Mouse (Mus musculus): Measurements from ENCODE around the gene Tjp2. TPM values are rescaled to one million over a fixed set of nuclear protein-coding genes. Genes with fewer than 3 reads are reported as not detected.
"Not testable (repeated sequence)": the region's sequence is repeated elsewhere in the genome, so short reads cannot be mapped to it uniquely, and the experiment has no call there.

Tjp2 gene
- polyA plus RNA-seq, 1 experiment from 2014 or later = 18.3 TPM

DNA sequence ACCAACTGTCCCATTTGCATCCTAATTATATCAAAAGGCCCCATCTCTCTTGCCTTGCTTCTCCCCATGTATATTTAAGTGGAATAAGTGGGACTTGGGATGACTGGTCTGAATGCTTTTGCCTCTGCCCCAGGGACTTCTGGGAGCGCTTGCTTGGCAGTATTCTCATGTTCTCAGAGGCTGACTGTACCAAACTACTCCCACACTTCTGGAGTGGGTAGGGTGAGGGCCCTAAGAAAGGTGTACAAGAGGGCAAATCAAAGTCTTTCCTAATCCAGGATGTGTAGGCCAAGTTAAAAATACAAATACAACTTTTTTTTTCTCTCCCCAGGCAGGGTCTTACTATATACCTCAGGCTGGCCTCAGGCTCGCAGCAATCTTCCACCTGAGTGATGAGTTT lies 37.0 kb downstream of the Tjp2 start:
- Histone ChIP-seq H3K9me3 (ENCODE audit: control insufficient read depth, low read length) (no peaks in the 10 kb centered on the region), H3K27me3 (ENCODE audit: control insufficient read depth, insufficient read depth, low read length) (no peaks in the 10 kb centered on the region), H3K4me2 (replicated peaks; ENCODE audit: low read depth) (no peak overlapping the region), H3K4me3 (ENCODE audit: low read depth, low read length) (no peak overlapping the region), H3K9ac (ENCODE audit: low read length) (no peak overlapping the region), H3K27ac (replicated peaks) (no peak overlapping the region), H3K36me3 (ENCODE audit: control insufficient read depth, insufficient read depth, low read length) (no peaks in the 10 kb centered on the region), H3K4me1 (replicated peaks; ENCODE audit: control insufficient read depth, insufficient read depth) (no peaks in the 10 kb centered on the region)
- DNase-seq (ENCODE audit: low spot score) = no peak
- TF ChIP-seq CTCF (IDR thresholded peaks at IDR 0.05; ENCODE audit: low read depth) (no peak), EP300 (optimal IDR thresholded peaks at IDR 0.05) (no peak)
- 0 out of 2 replicates have a peak, but pooled peaks have one; percentile 32 for ATAC-seq (ENCODE audit: low FRiP score, low TSS enrichment)
- WGBS = 82% methylated on average over 2 of the region's 2 CpGs

- not testable (repeated sequence) for ATAC-seq (ENCODE audit: low FRiP score, low TSS enrichment); H3K27me3 ChIP-seq (ENCODE audit: control insufficient read depth, insufficient read depth, low read length); DNase-seq (ENCODE audit: low spot score); H3K36me3 ChIP-seq (ENCODE audit: control insufficient read depth, insufficient read depth, low read length); H3K4me3 ChIP-seq (ENCODE audit: low read depth, low read length); H3K9me3 ChIP-seq (ENCODE audit: control insufficient read depth, low read length); H3K4me2 ChIP-seq (replicated peaks; ENCODE audit: low read depth); H3K27ac ChIP-seq (replicated peaks); H3K9ac ChIP-seq (ENCODE audit: low read length); H3K4me1 ChIP-seq (replicated peaks; ENCODE audit: control insufficient read depth, insufficient read depth)
- peak; percentile 55 for TF ChIP-seq CTCF (IDR thresholded peaks at IDR 0.05; ENCODE audit: low read depth)
- WGBS = 70% methylated on average over 1 of the region's 1 CpGs
These were observed 37.5 kb downstream of the Tjp2 start for GRCm38 (mm10) chr19:24187358-24187757.

DNA sequence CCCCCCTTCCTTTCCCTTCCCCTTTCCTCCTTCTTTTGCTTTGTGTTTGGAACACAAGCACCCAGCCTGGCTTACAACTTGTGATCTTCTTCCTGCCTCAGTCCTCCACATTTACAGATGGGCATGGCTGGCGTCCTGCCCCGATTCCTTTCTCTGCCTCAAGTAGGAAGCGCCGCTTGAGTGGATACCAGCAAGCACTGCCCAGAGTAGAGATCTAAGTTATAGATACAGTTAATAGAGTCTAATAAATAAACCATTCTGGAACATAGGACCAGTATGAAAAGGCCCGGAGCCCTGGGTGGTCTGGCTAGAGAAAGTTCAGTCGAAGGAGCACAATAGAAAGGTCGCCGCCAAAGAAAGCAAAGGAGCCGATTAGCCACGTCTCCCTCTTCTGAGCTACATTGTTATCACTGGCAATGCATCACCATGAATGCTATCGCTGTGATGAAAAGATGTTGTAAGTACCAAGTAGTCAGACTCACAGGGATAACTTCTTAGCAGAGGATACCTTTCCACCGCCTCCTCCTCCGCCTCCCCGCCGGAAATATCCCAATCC lies 41.1 kb downstream of the Tjp2 start:
- no peak for ATAC-seq (ENCODE audit: low FRiP score, low TSS enrichment)
- no peaks in the 10 kb centered on the region for H3K36me3 ChIP-seq (ENCODE audit: control insufficient read depth, insufficient read depth, low read length)
- no peak overlapping the region for H3K4me2 ChIP-seq (replicated peaks; ENCODE audit: low read depth)
- TF ChIP-seq CTCF (IDR thresholded peaks at IDR 0.05; ENCODE audit: low read depth) = no peak
- TF ChIP-seq EP300 (optimal IDR thresholded peaks at IDR 0.05) = no peak
- no peak overlapping the region for H3K4me3 ChIP-seq (ENCODE audit: low read depth, low read length)
- 85% methylated on average over 15 of the region's 15 CpGs for WGBS
- H3K27ac ChIP-seq (replicated peaks) = no peak overlapping the region
- DNase-seq (ENCODE audit: low spot score) = no peak
- no peak overlapping the region for H3K9ac ChIP-seq (ENCODE audit: low read length)
- no peaks in the 10 kb centered on the region for H3K9me3 ChIP-seq (ENCODE audit: control insufficient read depth, low read length)
- H3K27me3 ChIP-seq (ENCODE audit: control insufficient read depth, insufficient read depth, low read length) = no peaks in the 10 kb centered on the region
- no peaks in the 10 kb centered on the region for H3K4me1 ChIP-seq (replicated peaks; ENCODE audit: control insufficient read depth, insufficient read depth)

- Histone ChIP-seq H3K9ac (ENCODE audit: low read length) (no peak overlapping the region), H3K9me3 (ENCODE audit: control insufficient read depth, low read length) (no peaks in the 10 kb centered on the region), H3K4me1 (replicated peaks; ENCODE audit: control insufficient read depth, insufficient read depth) (no peaks in the 10 kb centered on the region), H3K36me3 (ENCODE audit: control insufficient read depth, insufficient read depth, low read length) (no peaks in the 10 kb centered on the region), H3K4me3 (ENCODE audit: low read depth, low read length) (no peak overlapping the region), H3K4me2 (replicated peaks; ENCODE audit: low read depth) (no peak overlapping the region), H3K27ac (replicated peaks) (no peak overlapping the region), H3K27me3 (ENCODE audit: control insufficient read depth, insufficient read depth, low read length) (no peaks in the 10 kb centered on the region)
- no peak for TF ChIP-seq CTCF (IDR thresholded peaks at IDR 0.05; ENCODE audit: low read depth)
- no peak for TF ChIP-seq EP300 (optimal IDR thresholded peaks at IDR 0.05)
- WGBS = 43% methylated on average over 8 of the region's 8 CpGs
- ATAC-seq (ENCODE audit: low FRiP score, low TSS enrichment) (no peak), DNase-seq (ENCODE audit: low spot score) (no peak)
These were observed 44.4 kb downstream of the Tjp2 start for GRCm38 (mm10) chr19:24180415-24180814.

GRCm38 (mm10) chr19:24178086-24178485 lies 46.7 kb downstream of the Tjp2 start:
- no peak overlapping the region for H3K27ac ChIP-seq (replicated peaks)
- H3K4me3 ChIP-seq (ENCODE audit: low read depth, low read length) = no peak overlapping the region
- no peak overlapping the region for H3K9ac ChIP-seq (ENCODE audit: low read length)
- DNase-seq (ENCODE audit: low spot score) (no peak), ATAC-seq (ENCODE audit: low FRiP score, low TSS enrichment) (no peak)
- 81% methylated on average over 2 of the region's 2 CpGs for WGBS
- no peak overlapping the region for H3K4me2 ChIP-seq (replicated peaks; ENCODE audit: low read depth)
- no peak for TF ChIP-seq CTCF (IDR thresholded peaks at IDR 0.05; ENCODE audit: low read depth)
- TF ChIP-seq EP300 (optimal IDR thresholded peaks at IDR 0.05) = no peak
- H3K27me3 ChIP-seq (ENCODE audit: control insufficient read depth, insufficient read depth, low read length) = no peaks in the 10 kb centered on the region
- H3K36me3 ChIP-seq (ENCODE audit: control insufficient read depth, insufficient read depth, low read length) = no peaks in the 10 kb centered on the region
- no peaks in the 10 kb centered on the region for H3K9me3 ChIP-seq (ENCODE audit: control insufficient read depth, low read length)
- no peaks in the 10 kb centered on the region for H3K4me1 ChIP-seq (replicated peaks; ENCODE audit: control insufficient read depth, insufficient read depth)

GRCm38 (mm10) chr19:24176692-24177091 lies 48.1 kb downstream of the Tjp2 start:
- H3K36me3 ChIP-seq (ENCODE audit: control insufficient read depth, insufficient read depth, low read length) = no peaks in the 10 kb centered on the region
- H3K4me2 ChIP-seq (replicated peaks; ENCODE audit: low read depth) = no peak overlapping the region
- TF ChIP-seq EP300 (optimal IDR thresholded peaks at IDR 0.05) = no peak
- no peak for TF ChIP-seq CTCF (IDR thresholded peaks at IDR 0.05; ENCODE audit: low read depth)
- H3K9me3 ChIP-seq (ENCODE audit: control insufficient read depth, low read length) = no peaks in the 10 kb centered on the region
- no peak overlapping the region for H3K4me3 ChIP-seq (ENCODE audit: low read depth, low read length)
- no peak overlapping the region for H3K27ac ChIP-seq (replicated peaks)
- H3K9ac ChIP-seq (ENCODE audit: low read length) = no peak overlapping the region
- H3K4me1 ChIP-seq (replicated peaks; ENCODE audit: control insufficient read depth, insufficient read depth) = no peaks in the 10 kb centered on the region
- no peak for ATAC-seq (ENCODE audit: low FRiP score, low TSS enrichment)
- 90% methylated on average over 4 of the region's 4 CpGs for WGBS
- no peaks in the 10 kb centered on the region for H3K27me3 ChIP-seq (ENCODE audit: control insufficient read depth, insufficient read depth, low read length)
- DNase-seq (ENCODE audit: low spot score) = no peak

Data from stomach, postnatal 0 days (tissue).